Mouse (Mus musculus) cerebellum, postnatal 10 days (tissue): ENCODE results near the gene Kank4.
"Not testable (repeated sequence)": the region's sequence is repeated elsewhere in the genome, so short reads cannot be mapped to it uniquely, and the experiment has no call there.

Experiments
- DNase-seq, 2 experiments: peaks; one replicate each; pipeline ENCODE4 v3.0.0; 2021; ENCODE audit warnings: mixed read lengths in 2 of 2

The Kank4 gene

GRCm38 (mm10) chr4:98776721-98777427 lies 40.5 kb downstream of the Kank4 start:
- DNase-seq: no peak

GRCm38 (mm10) chr4:98773785-98774184 lies 43.6 kb downstream of the Kank4 start:
- no peak for DNase-seq

- DNase-seq: no peak
These were observed 49.9 kb downstream of the Kank4 start for GRCm38 (mm10) chr4:98767134-98768133.

- peak in 1 of 2 experiments; percentile 34 for DNase-seq
These were observed 58.3 kb downstream of the Kank4 start for GRCm38 (mm10) chr4:98758872-98759518.

- DNase-seq: peak; percentile 77 to 80
These were observed 59.1 kb downstream of the Kank4 start for GRCm38 (mm10) chr4:98758012-98758821.

GRCm38 (mm10) chr4:98756141-98756540 lies 61.2 kb downstream of the Kank4 start:
- DNase-seq: peak in 1 of 2 experiments; percentile 8

- DNase-seq: peak; percentile 32 to 36
These were observed 62.9 kb downstream of the Kank4 start for GRCm38 (mm10) chr4:98754456-98754855.

GRCm38 (mm10) chr4:98743906-98744210 lies 73.5 kb downstream of the Kank4 start:
- DNase-seq: no peak

- no peak for DNase-seq
These were observed 74.0 kb downstream of the Kank4 start for GRCm38 (mm10) chr4:98743209-98743905.

- DNase-seq: peak; percentile 43 to 53
These were observed 77.6 kb downstream of the Kank4 start for GRCm38 (mm10) chr4:98739753-98740152.

GRCm38 (mm10) chr4:98733660-98734059 lies 83.7 kb downstream of the Kank4 start:
- DNase-seq: no peak

GRCm38 (mm10) chr4:98728716-98729115 lies 88.6 kb downstream of the Kank4 start:
- no peak for DNase-seq

GRCm38 (mm10) chr4:98727959-98728347 lies 89.4 kb downstream of the Kank4 start:
- DNase-seq: no peak

GRCm38 (mm10) chr4:98727295-98727958 lies 89.9 kb downstream of the Kank4 start:
- no peak for DNase-seq

- DNase-seq: no peak
These were observed 90.6 kb downstream of the Kank4 start, which contains the start of gene L1td1 for GRCm38 (mm10) chr4:98726590-98727237. L1td1 (plus strand) TSS chr4:98726734.

GRCm38 (mm10) chr4:98725439-98725838 lies 91.9 kb downstream of the Kank4 start:
- peak in 1 of 2 experiments; percentile 29 for DNase-seq

- not testable (repeated sequence) for DNase-seq
These were observed 92.7 kb downstream of the Kank4 start for GRCm38 (mm10) chr4:98724682-98725081.

GRCm38 (mm10) chr4:98722454-98722853 lies 94.9 kb downstream of the Kank4 start:
- peak; percentile 84 to 87 for DNase-seq

- DNase-seq: no peak
These were observed 98.8 kb downstream of the Kank4 start for GRCm38 (mm10) chr4:98718547-98718917.

GRCm38 (mm10) chr4:98717735-98718546 lies 99.4 kb downstream of the Kank4 start:
- DNase-seq: no peak
